Mouse (Mus musculus) heart, postnatal 0 days (tissue): ENCODE data around the gene Krtap11-1. TPM values are rescaled to one million over a fixed set of nuclear protein-coding genes. Genes with fewer than 3 reads are reported as not detected.
A peak's percentile ranks its signal among the peaks of the same experiment; 100 is the strongest.

Experiments
- ATAC-seq: fragments of 200-750 bp; cut with Nextera tagmentation; 2 replicates; pipeline ENCODE4 v1.8.0; 2017; ENCODE audit warnings: low read depth, moderate number of reproducible peaks, moderate library complexity; ENCODE audit not compliant: insufficient read depth
- DNase-seq: peaks from one replicate; pipeline ENCODE4 v3.0.0-alpha.2; 2016; ENCODE audit warnings: low spot score
- H3K27ac ChIP-seq: fragments of 300-500 bp; sonication (generic); 2 replicates; pipeline ENCODE4 v1.5.1; 2014; ENCODE audit warnings: low read depth, mild to moderate bottlenecking
- H3K27me3 ChIP-seq: fragments of 300-500 bp; sonication (generic); 2 replicates; pipeline ENCODE4 v1.6.1; 2014; ENCODE audit warnings: low read length, mixed read lengths; ENCODE audit not compliant: control insufficient read depth, insufficient read depth
- H3K36me3 ChIP-seq: fragments of 300-500 bp; sonication (generic); replicated peaks from 2 replicates; pipeline ENCODE4 v1.6.1; 2014; ENCODE audit warnings: low read length, mixed read lengths; ENCODE audit not compliant: control insufficient read depth, insufficient read depth
- H3K4me1 ChIP-seq: fragments of 300-500 bp; sonication (generic); 2 replicates; pipeline ENCODE4 v1.6.1; 2014; ENCODE audit warnings: antibody characterized with exemption; ENCODE audit not compliant: control insufficient read depth, insufficient read depth
- H3K4me2 ChIP-seq: fragments of 300-500 bp; sonication (generic); 2 replicates; pipeline ENCODE4 v1.6.1; 2014; ENCODE audit warnings: low read depth, mild to moderate bottlenecking, low read length, moderate library complexity
- H3K4me3 ChIP-seq: fragments of 300-500 bp; sonication (generic); 2 replicates; pipeline ENCODE4 v1.5.1; 2014; ENCODE audit warnings: low read depth, low read length
- H3K9ac ChIP-seq: fragments of 300-500 bp; sonication (generic); replicated peaks from 2 replicates; pipeline ENCODE4 v1.6.1; 2014; ENCODE audit warnings: low read depth, low read length, mixed read lengths
- H3K9me3 ChIP-seq: fragments of 300-500 bp; sonication (generic); replicated peaks from 2 replicates; pipeline ENCODE4 v1.6.1; 2016; ENCODE audit warnings: low read length; ENCODE audit not compliant: control insufficient read depth
- CTCF ChIP-seq: IDR thresholded peaks from 2 replicates; pipeline ENCODE4 v1.5.1; 2016; ENCODE audit warnings: antibody characterized with exemption, control low read depth, low read depth
- EP300 ChIP-seq: IDR thresholded peaks from 2 replicates; pipeline ENCODE4 v1.6.1; 2016; ENCODE audit warnings: antibody characterized with exemption, low read depth
- WGBS: fragments of 180-500 bp; shearing (Covaris S2); extraction: QIAGEN DNeasy Blood & Tissue Kit; methylation state at CpG from one replicate; pipeline ENCODE4 v1.1.7; 2014; 5-methylcytosine and 5-hydroxymethylcytosine counted together
- polyA plus RNA-seq: library from polyadenylated mRNA; unstranded; fragments of >200 nt; fragmentation: Nextera tagmentation; extraction: Ambion mirVana; gene quantifications from 2 replicates; pipeline ENCODE4 v1.2.1, GENCODE M21; 2015
- total RNA-seq: library from RNA; depleted of rRNA; stranded (reverse); fragments of >200 nt; gene quantifications from 2 replicates; pipeline ENCODE4 v1.2.3, GENCODE M21; 2014; ENCODE audit warnings: low replicate concordance; rRNA removed

The Krtap11-1 gene
- total RNA-seq = not detected in 2 replicates
- polyA plus RNA-seq = not detected in 2 replicates

- H3K4me1 ChIP-seq = 0 out of 2 replicates have a peak, but pooled peaks cover 4% of the 10 kb centered on the region
- H3K27me3 ChIP-seq = no peaks in the 10 kb centered on the region
- ATAC-seq = no peak
- no peaks in the 10 kb centered on the region for H3K9me3 ChIP-seq
- H3K9ac ChIP-seq = no peak within 1 kb of the TSS
- no peak for DNase-seq
- H3K27ac ChIP-seq = no peak within 1 kb of the TSS
- no peaks in the 10 kb centered on the region for H3K36me3 ChIP-seq
- no peak within 1 kb of the TSS for H3K4me3 ChIP-seq
- no peak within 1 kb of the TSS for H3K4me2 ChIP-seq
- TF ChIP-seq CTCF (no peak), EP300 (no peak)
- 83% methylated on average over 5 of the region's 5 CpGs for WGBS
These were observed at the start of gene Krtap11-1 for GRCm38 (mm10) chr16:89571083-89571482. Gene Krtap11-1 (minus strand): TSS chr16:89571183.

GRCm38 (mm10) chr16:89618190-89618589 is 47.2 kb upstream of the Krtap11-1 start:
- WGBS = 85% methylated on average over 7 of the region's 7 CpGs
- Histone ChIP-seq H3K4me1 (peaks cover 11% of the 10 kb centered on the region; the same call in 1 of the 2 replicates), H3K27me3 (no peaks in the 10 kb centered on the region), H3K36me3 (no peaks in the 10 kb centered on the region), H3K9ac (no peak overlapping the region), H3K27ac (no peak overlapping the region), H3K9me3 (no peaks in the 10 kb centered on the region), H3K4me3 (no peak overlapping the region), H3K4me2 (no peak overlapping the region)
- DNase-seq = no peak
- TF ChIP-seq EP300 = no peak
- no peak for TF ChIP-seq CTCF
- no peak for ATAC-seq

GRCm38 (mm10) chr16:89617251-89617650 is 46.3 kb upstream of the Krtap11-1 start:
- no peaks in the 10 kb centered on the region for H3K27me3 ChIP-seq
- H3K27ac ChIP-seq = peak overlapping the region; percentile 38; the same call in 1 of the 2 replicates
- ATAC-seq (peak; percentile 75), DNase-seq (peak; percentile 63)
- H3K4me1 ChIP-seq = peaks cover 11% of the 10 kb centered on the region; the same call in 1 of the 2 replicates
- no peak overlapping the region for H3K4me3 ChIP-seq
- H3K4me2 ChIP-seq = no peak overlapping the region
- no peak overlapping the region for H3K9ac ChIP-seq
- WGBS = 23% methylated on average over 3 of the region's 3 CpGs
- no peaks in the 10 kb centered on the region for H3K36me3 ChIP-seq
- TF ChIP-seq EP300 = no peak
- TF ChIP-seq CTCF = no peak
- H3K9me3 ChIP-seq = no peaks in the 10 kb centered on the region

DNA sequence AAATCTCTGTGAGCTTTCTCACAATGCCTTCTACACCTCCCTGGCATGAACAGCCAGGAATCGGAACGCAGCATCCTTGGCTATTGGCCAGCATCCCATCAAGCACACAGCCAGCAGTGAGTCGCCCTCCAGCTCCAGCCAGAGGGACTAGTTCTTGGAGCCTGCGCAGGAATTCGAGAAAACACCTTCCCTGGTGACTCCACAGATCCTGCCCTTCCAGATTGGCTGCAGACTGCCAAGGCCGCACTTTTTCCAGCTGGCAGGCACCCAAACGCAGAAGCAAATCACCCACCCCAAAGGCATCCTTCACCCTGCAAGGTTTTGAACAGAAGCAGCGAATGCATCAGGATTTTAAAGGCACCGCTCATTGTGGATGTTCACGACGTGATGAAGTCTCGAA is 42.7 kb upstream of the Krtap11-1 start:
- no peak overlapping the region for H3K4me3 ChIP-seq
- peaks cover 11% of the 10 kb centered on the region; the same call in 1 of the 2 replicates for H3K4me1 ChIP-seq
- no peaks in the 10 kb centered on the region for H3K36me3 ChIP-seq
- H3K27me3 ChIP-seq = no peaks in the 10 kb centered on the region
- no peak for DNase-seq
- 59% methylated on average over 12 of the region's 12 CpGs for WGBS
- H3K4me2 ChIP-seq = no peak overlapping the region
- H3K27ac ChIP-seq = no peak overlapping the region
- no peak overlapping the region for H3K9ac ChIP-seq
- ATAC-seq = no peak
- no peaks in the 10 kb centered on the region for H3K9me3 ChIP-seq
- TF ChIP-seq CTCF (no peak), EP300 (no peak)

DNA sequence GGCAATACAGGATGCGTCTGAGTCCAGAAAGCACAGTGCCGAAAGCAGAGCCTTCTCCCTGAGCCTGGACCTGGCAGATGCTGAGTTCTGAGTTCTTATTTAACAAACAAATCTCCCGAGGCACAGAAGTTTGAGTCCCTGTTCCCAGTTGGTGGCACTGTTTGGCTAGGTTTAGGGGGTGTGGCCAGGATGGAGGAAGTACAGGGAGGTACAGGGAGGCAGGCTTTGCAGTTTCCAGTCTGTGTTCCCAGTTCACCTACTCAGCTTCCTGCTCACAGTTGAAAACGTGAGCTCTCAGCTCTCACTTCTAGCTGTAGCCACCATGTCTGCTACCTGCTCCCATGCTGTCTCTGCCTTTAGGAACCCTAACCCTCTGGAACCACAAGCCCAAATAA is 37.8 kb upstream of the Krtap11-1 start:
- Histone ChIP-seq H3K36me3 (no peaks in the 10 kb centered on the region), H3K4me3 (no peak overlapping the region), H3K9ac (no peak overlapping the region), H3K27ac (no peak overlapping the region), H3K4me1 (no peaks in the 10 kb centered on the region), H3K27me3 (no peaks in the 10 kb centered on the region), H3K9me3 (no peaks in the 10 kb centered on the region), H3K4me2 (no peak overlapping the region)
- TF ChIP-seq CTCF (no peak), EP300 (no peak)
- DNase-seq (no peak), ATAC-seq (no peak)
- WGBS = 67% methylated on average over 4 of the region's 4 CpGs

DNA sequence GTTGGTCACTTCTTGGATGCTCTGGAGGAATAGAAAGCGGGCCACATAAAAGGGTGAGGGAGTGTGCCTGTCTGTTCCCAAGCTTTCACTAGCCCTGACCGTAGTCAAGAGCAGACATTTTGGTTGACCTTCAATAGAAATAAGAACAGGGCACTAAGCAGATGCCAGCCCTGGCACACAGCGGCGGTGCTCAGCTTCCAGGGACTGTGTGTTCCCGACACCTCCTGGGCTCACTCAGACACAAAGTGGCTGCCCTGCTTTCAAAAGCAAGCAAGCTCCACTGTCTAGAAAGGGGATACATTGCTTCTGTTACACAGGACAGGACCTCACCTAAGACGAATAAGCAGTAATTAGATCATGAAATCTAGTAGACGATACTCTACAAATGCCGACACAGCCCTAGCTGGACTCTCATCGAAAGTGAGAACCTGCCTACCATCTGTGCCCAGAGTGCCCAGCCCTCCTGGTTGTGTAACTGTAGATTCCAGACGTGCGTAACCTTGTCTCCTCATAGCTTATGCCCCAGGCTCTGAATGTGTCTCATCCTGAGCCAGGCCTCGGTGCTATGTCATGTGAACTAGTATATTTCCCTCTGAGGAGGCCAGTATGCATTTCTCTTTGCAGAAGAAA is 37.3 kb upstream of the Krtap11-1 start:
- no peaks in the 10 kb centered on the region for H3K4me1 ChIP-seq
- no peak for ATAC-seq
- TF ChIP-seq CTCF = no peak
- no peak for TF ChIP-seq EP300
- no peak overlapping the region for H3K4me2 ChIP-seq
- H3K9me3 ChIP-seq = no peaks in the 10 kb centered on the region
- 83% methylated on average over 12 of the region's 12 CpGs for WGBS
- no peak overlapping the region for H3K9ac ChIP-seq
- H3K27ac ChIP-seq = no peak overlapping the region
- H3K4me3 ChIP-seq = no peak overlapping the region
- no peak for DNase-seq
- H3K36me3 ChIP-seq = no peaks in the 10 kb centered on the region
- no peaks in the 10 kb centered on the region for H3K27me3 ChIP-seq
